Mouse (Mus musculus): ENCODE measurements at regions not wholly inside any gene's neighbourhood (a gene's known extent, or its start where the extent isn't known, plus 50 kb on each side); places are given as distances from the start of the nearest gene placed in this dataset.

GRCm38 (mm10) chr8:25361420-25361819, 537.3 kb upstream of the Adam5 start:
- TF ChIP-seq CTCF (conservative IDR thresholded peaks at IDR 0.05; ENCODE audit: insufficient read depth, insufficient read length, low read depth, low read length), result 0 out of 2 replicates have a peak, but pooled peaks have one; percentile 19
- TF ChIP-seq POLR2A (IDR thresholded peaks at IDR 0.05; ENCODE audit: low read depth, low read length), result no peak

Measured in kidney, adult 2 months (tissue).